Mouse (Mus musculus) myocyte (in vitro differentiated cells): ENCODE measurements around the gene Dctn1. TPM values are rescaled to one million over a fixed set of nuclear protein-coding genes. Genes with fewer than 3 reads are reported as not detected.

ENCODE experiments used
- H3K27me3 ChIP-seq: one replicate; pipeline ENCODE4 v1.6.1; 2011; ENCODE audit not compliant: control insufficient read depth, insufficient read depth, insufficient read length
- H3K36me3 ChIP-seq: one replicate; pipeline ENCODE4 v1.6.1; 2011; ENCODE audit not compliant: control insufficient read depth, insufficient read depth
- H3K4me2 ChIP-seq: one replicate; pipeline ENCODE4 v1.6.1; 2011; ENCODE audit warnings: low read depth, control low read depth
- H3K4me3 ChIP-seq: one replicate; pipeline ENCODE4 v1.5.1; 2011; ENCODE audit warnings: mild to moderate bottlenecking, control low read depth, moderate library complexity
- H3K79me2 ChIP-seq: one replicate; pipeline ENCODE4 v1.6.1; 2011; ENCODE audit not compliant: control insufficient read depth, insufficient read depth
- H3ac ChIP-seq: one replicate; pipeline ENCODE4 v1.6.1; 2011; ENCODE audit not compliant: control insufficient read depth, insufficient read length
- CEBPB ChIP-seq: IDR thresholded peaks from 2 replicates; pipeline ENCODE4 v1.6.1; 2011; ENCODE audit warnings: mild to moderate bottlenecking, moderate library complexity; ENCODE audit not compliant: poor library complexity, insufficient read depth, severe bottlenecking
- E2F4 ChIP-seq: IDR thresholded peaks from one replicate; pipeline ENCODE4 v1.6.1; 2011; ENCODE audit warnings: mild to moderate bottlenecking, control low read depth, moderate library complexity; ENCODE audit not compliant: insufficient read depth
- MAX ChIP-seq: IDR thresholded peaks from one replicate; pipeline ENCODE4 v1.6.1; 2011; ENCODE audit warnings: low read depth, mild to moderate bottlenecking, control low read depth
- MYOD1 ChIP-seq, 3 experiments: IDR thresholded peaks; one replicate each; pipeline ENCODE4 v1.6.1; 2011; ENCODE audit warnings: control low read depth in 2 of 3, low read depth in 2 of 3, mild to moderate bottlenecking in 2 of 3, moderate library complexity in 1 of 3; ENCODE audit not compliant: insufficient read length in 2 of 3, control insufficient read depth in 1 of 3
- MYOG ChIP-seq, 3 experiments: IDR thresholded peaks; one replicate each; pipeline ENCODE4 v1.6.1; 2011; ENCODE audit warnings: control low read depth in 2 of 3, low read depth in 2 of 3, mild to moderate bottlenecking in 2 of 3; ENCODE audit not compliant: insufficient read length in 2 of 3, control insufficient read depth in 1 of 3, insufficient read depth in 1 of 3
- POLR2A ChIP-seq: IDR thresholded peaks from one replicate; pipeline ENCODE4 v1.6.1; 2011; ENCODE audit warnings: low read depth, mild to moderate bottlenecking, control low read depth, moderate library complexity; ENCODE audit not compliant: insufficient read length
- POLR2AphosphoS2 ChIP-seq: IDR thresholded peaks from one replicate; pipeline ENCODE4 v1.6.1; 2011; ENCODE audit warnings: low read depth, control low read depth; ENCODE audit not compliant: insufficient read length
- REST ChIP-seq: IDR thresholded peaks from one replicate; pipeline ENCODE4 v1.6.1; 2011; ENCODE audit warnings: mild to moderate bottlenecking, control low read depth, moderate library complexity; ENCODE audit not compliant: insufficient read depth, insufficient read length
- SRF ChIP-seq: IDR thresholded peaks from one replicate; pipeline ENCODE4 v1.6.1; 2011; ENCODE audit warnings: low read depth; ENCODE audit not compliant: control insufficient read depth, insufficient read length
- TCF12 ChIP-seq: IDR thresholded peaks from one replicate; pipeline ENCODE4 v1.6.1; 2011; ENCODE audit warnings: mild to moderate bottlenecking, control low read depth; ENCODE audit not compliant: poor library complexity, insufficient read depth, severe bottlenecking
- TCF3 ChIP-seq: IDR thresholded peaks from one replicate; pipeline ENCODE4 v1.6.1; 2011; ENCODE audit warnings: low read depth, control low read depth; ENCODE audit not compliant: insufficient read length
- USF1 ChIP-seq: IDR thresholded peaks from one replicate; pipeline ENCODE4 v1.6.1; 2011; ENCODE audit warnings: low read depth, mild to moderate bottlenecking, control low read depth, moderate library complexity
- polyA plus RNA-seq: library from polyadenylated mRNA; unstranded; fragments of >200 nt; fragmentation: generic; extraction: Trizol; gene quantifications from one replicate; pipeline ENCODE4 v1.2.1, GENCODE M21; 2012; ENCODE audit warnings: missing spikeins

Dctn1 gene
- polyA plus RNA-seq, 1 experiment, result 106 TPM

GRCm38 (mm10) chr6:83141636-83142035 is 24.1 kb upstream of the Dctn1 start:
- H3K27me3 ChIP-seq, result no peaks in the 10 kb centered on the region
- TF ChIP-seq POLR2AphosphoS2 (peak; percentile 11), REST (no peak)
- no peak overlapping the region for H3ac ChIP-seq
- H3K4me3 ChIP-seq, result peak overlapping the region; percentile 17
- peaks cover under 1% of the 10 kb centered on the region for H3K36me3 ChIP-seq
- peak overlapping the region; percentile 72 for H3K4me2 ChIP-seq
- peaks cover 52% of the 10 kb centered on the region for H3K79me2 ChIP-seq

DNA sequence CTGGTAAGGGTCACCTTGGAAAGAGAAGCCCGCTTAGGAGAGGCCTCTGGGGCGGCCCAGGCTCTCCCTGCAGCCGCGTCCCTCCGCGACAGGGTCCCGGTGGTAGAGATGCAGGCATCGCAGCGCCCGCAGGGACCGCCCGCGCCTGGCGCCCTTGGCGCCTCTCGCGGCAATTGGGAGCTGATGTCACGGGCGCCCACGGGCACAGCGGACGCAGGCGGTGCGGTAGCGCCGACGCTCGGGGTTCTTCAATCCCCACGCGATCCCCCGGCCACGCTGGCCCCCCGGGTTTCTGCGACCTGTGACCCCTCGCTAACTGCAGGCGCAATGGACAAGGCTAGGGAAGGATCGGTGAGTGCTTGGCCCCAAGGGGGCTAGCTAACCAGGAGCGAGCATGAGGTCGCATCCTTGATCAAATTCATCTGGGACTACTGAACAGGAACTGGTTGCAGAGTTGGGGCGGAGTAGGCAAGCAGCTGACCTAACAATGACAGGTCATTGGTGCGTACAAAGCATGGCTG is 23.4 kb upstream of the Dctn1 start:
- H3K4me2 ChIP-seq, result peak overlapping the region; percentile 72

GRCm38 (mm10) chr6:83142886-83143285 is 22.8 kb upstream of the Dctn1 start:
- no peaks in the 10 kb centered on the region for H3K27me3 ChIP-seq
- peak overlapping the region; percentile 17 for H3K4me3 ChIP-seq
- peaks cover 52% of the 10 kb centered on the region for H3K79me2 ChIP-seq
- H3K4me2 ChIP-seq, result peak overlapping the region; percentile 72
- H3K36me3 ChIP-seq, result peaks cover 3% of the 10 kb centered on the region
- no peak overlapping the region for H3ac ChIP-seq
- TF ChIP-seq MYOD1 (IDR thresholded peaks at IDR 0.05; ENCODE audit: control insufficient read depth in 1 of 3, insufficient read length in 2 of 3, low read depth in 2 of 3) (no peak), USF1 (no peak), POLR2AphosphoS2 (no peak), TCF12 (no peak)

More for the DNA sequence above, 23.4 kb upstream of the Dctn1 start:
- Histone ChIP-seq H3K36me3 (peaks cover 3% of the 10 kb centered on the region), H3ac (no peak overlapping the region), H3K4me3 (peak overlapping the region; percentile 17), H3K27me3 (no peaks in the 10 kb centered on the region), H3K79me2 (peaks cover 52% of the 10 kb centered on the region)
- peak in 1 of 3 experiments; percentile 6 for TF ChIP-seq MYOD1 (IDR thresholded peaks at IDR 0.05; ENCODE audit: control insufficient read depth in 1 of 3, insufficient read length in 2 of 3, low read depth in 2 of 3)
- TF ChIP-seq CEBPB, result no peak
- peak; percentile 75 for TF ChIP-seq POLR2AphosphoS2
- no peak for TF ChIP-seq E2F4
- TF ChIP-seq USF1, result peak; percentile 49
- TF ChIP-seq TCF3, result no peak
- TF ChIP-seq POLR2A, result peak; percentile 26
- TF ChIP-seq SRF, result no peak
- TF ChIP-seq MYOG (IDR thresholded peaks at IDR 0.05; ENCODE audit: control insufficient read depth in 1 of 3, insufficient read depth in 1 of 3, insufficient read length in 2 of 3, low read depth in 2 of 3), result no peak

- peaks cover 31% of the 10 kb centered on the region for H3K79me2 ChIP-seq
- no peaks in the 10 kb centered on the region for H3K27me3 ChIP-seq
- H3K36me3 ChIP-seq, result peaks cover 8% of the 10 kb centered on the region
- H3ac ChIP-seq, result no peak overlapping the region
- peak overlapping the region; percentile 31 for H3K4me2 ChIP-seq
- TF ChIP-seq REST (no peak), TCF12 (no peak), POLR2AphosphoS2 (no peak), SRF (no peak), MAX (no peak), MYOG (IDR thresholded peaks at IDR 0.05; ENCODE audit: control insufficient read depth in 1 of 3, insufficient read depth in 1 of 3, insufficient read length in 2 of 3, low read depth in 2 of 3) (no peak), MYOD1 (IDR thresholded peaks at IDR 0.05; ENCODE audit: control insufficient read depth in 1 of 3, insufficient read length in 2 of 3, low read depth in 2 of 3) (no peak), USF1 (no peak), CEBPB (no peak), E2F4 (no peak)
- no peak overlapping the region for H3K4me3 ChIP-seq
Observed at GRCm38 (mm10) chr6:83145209-83145608, 20.5 kb upstream of the Dctn1 start.

- TF ChIP-seq MAX (no peak), REST (no peak), POLR2AphosphoS2 (no peak), POLR2A (no peak), USF1 (no peak), TCF3 (no peak), MYOD1 (IDR thresholded peaks at IDR 0.05; ENCODE audit: control insufficient read depth in 1 of 3, insufficient read length in 2 of 3, low read depth in 2 of 3) (no peak), CEBPB (no peak), MYOG (IDR thresholded peaks at IDR 0.05; ENCODE audit: control insufficient read depth in 1 of 3, insufficient read depth in 1 of 3, insufficient read length in 2 of 3, low read depth in 2 of 3) (no peak)
- Histone ChIP-seq H3K4me2 (peak overlapping the region; percentile 18), H3K36me3 (peaks cover 8% of the 10 kb centered on the region)
Observed at GRCm38 (mm10) chr6:83145805-83146204, 19.9 kb upstream of the Dctn1 start.

DNA sequence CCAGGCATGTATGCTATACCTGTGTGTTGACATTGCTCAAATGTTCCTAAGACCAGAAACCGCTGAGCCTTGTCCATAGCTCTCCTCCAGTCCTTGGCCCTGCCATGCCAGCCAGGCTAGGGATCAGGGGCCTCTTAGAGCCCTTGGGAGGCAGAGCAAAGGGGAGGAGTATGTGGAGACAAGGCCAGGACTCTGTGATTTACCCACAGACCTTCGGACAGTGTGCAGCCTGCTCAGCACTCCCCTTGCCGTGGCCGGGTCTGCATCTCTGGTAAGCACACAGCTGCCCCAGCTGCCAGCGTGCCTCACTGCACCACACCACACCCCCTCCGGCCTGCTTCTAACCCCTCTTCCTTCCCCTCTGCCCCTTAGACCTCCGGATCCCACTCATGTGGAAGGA is 18.4 kb upstream of the Dctn1 start:
- Histone ChIP-seq H3K79me2 (peaks cover 17% of the 10 kb centered on the region), H3K27me3 (no peaks in the 10 kb centered on the region), H3K4me2 (no peak overlapping the region), H3K4me3 (no peak overlapping the region), H3K36me3 (peaks cover 12% of the 10 kb centered on the region), H3ac (no peak overlapping the region)
- TF ChIP-seq REST (no peak), TCF12 (no peak), USF1 (no peak), POLR2AphosphoS2 (no peak), MAX (no peak), TCF3 (no peak), CEBPB (no peak)

More at GRCm38 (mm10) chr6:83145805-83146204, 19.9 kb upstream of the Dctn1 start:
- Histone ChIP-seq H3K4me3 (no peak overlapping the region), H3K27me3 (no peaks in the 10 kb centered on the region), H3K79me2 (peaks cover 25% of the 10 kb centered on the region), H3ac (no peak overlapping the region)
